Mouse (Mus musculus): ENCODE data around the gene Fndc8.
A peak's percentile ranks its signal among the peaks of the same experiment; 100 is the strongest.

Fndc8 gene

GRCm38 (mm10) chr11:82869506-82870172, 22.3 kb upstream of the Fndc8 start:
- no peak for DNase-seq (ENCODE audit: low spot score)

GRCm38 (mm10) chr11:82870173-82871030, 21.5 kb upstream of the Fndc8 start:
- peak; percentile 19 for DNase-seq (ENCODE audit: low spot score)

DNA sequence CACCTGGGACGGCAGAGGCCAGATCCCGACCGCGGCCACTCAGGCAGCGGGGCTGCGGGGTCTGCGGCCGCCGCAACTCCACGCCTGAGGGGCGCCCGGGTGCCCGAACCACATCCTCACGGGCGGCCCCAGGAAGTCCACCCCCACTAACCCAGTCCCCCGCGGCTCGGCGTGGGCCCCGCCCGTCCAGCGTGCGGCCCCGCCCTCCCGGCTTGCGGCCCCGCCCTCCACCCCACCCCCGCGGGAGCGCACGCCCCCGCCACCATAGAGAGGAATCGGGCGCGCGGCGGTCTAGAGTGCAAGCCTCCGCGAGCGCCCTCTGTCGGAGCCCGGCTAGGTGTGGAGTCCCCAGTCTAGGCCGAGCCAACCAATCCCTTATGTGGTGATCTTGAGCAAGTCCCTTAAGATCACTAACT, 20.9 kb upstream of the Fndc8 start, which contains the start of gene Rffl:
Rffl (minus strand) TSS at position 180 of the 416 bp plus-strand sequence.
- peak; percentile 80 for DNase-seq (ENCODE audit: low spot score)

DNA sequence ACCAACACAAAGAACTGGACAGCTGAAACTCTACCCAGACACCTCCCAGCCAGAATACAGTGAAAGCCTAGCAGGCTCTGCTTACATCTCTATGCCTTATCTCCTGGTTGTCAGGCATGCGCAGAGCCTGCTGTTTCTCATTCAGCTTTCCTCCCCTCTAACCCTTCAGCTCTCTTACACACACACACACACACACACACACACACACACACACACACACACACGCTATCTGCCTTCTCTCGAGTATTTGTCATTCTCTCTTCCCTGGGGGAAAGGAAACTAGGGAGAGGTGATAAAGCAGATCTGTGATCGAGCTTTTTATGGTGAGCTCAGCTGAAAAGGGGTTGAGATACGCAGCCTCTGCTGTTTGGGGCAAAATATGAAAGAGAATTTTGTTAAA, 17.0 kb upstream of the Fndc8 start:
- peak; percentile 11 for DNase-seq (ENCODE audit: low spot score)

DNA sequence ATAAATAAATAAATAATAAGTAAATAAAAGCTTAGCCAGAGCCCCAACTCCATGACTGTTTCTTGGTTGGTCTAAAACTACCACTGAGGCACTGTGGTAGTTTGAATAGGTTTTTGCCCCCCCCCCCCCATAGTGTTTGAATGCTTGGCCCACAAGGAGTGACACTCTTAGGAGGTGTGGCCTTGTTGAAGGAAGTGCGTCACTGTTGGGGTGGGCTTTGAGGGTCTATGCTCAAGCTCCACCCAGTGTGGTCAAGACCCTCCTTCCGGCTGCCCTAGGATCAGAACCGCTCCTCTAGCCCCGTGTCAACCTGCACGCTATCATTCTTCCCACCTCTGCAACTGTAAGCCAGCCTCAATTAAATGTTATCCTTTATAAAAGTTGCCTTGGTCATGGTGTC, 16.3 kb upstream of the Fndc8 start:
- no peak for DNase-seq (ENCODE audit: low spot score)

DNA sequence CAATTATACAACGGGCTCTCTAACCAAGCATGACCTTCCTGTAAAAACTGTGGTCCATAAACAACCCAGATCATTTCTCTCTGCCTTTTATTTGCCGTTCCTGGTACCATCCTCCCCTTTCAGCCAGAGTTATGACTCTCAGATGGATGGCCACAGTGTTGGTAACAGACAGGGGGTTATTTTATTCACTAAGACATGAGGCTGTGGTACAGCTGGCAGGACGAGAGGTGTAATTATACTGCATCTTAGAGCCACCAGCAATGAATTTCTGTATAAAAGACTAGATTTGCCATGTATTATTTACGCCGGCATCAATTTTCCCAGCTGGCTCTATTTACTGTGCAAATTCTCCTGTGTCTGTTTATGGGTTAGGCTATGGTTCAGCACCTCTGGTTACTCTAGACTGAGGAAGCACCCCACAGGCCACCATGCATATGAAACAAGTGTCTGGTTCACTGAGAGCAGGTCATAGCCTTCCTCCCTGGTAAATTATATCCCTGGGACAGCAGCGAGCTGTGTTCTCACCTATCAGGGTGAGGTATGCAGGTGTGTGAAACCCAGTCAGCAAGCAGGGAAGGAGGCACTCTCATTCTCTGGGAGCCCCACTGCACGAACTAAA, 14.1 kb upstream of the Fndc8 start:
- no peak for DNase-seq (ENCODE audit: low spot score)

DNA sequence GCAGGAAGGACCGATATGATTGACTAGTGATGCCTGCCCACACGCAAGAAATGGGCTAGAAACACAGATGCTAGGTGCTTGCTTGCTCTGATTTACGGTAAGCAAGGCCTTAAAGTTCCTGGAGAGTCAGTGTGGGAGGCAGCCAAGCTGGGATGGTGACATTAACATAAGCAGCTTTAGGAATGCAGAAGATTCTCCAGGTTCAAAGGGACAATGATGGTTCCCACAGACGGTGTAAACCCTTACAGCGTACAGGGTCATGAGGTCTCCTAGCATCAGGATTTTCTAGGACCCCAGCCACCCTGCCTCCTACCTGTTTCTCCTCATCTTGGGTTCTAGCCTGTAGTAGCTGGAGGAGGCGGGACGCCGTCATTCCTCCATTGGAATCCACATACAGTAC, 8.7 kb upstream of the Fndc8 start:
- no peak for DNase-seq (ENCODE audit: low spot score)

- no peak for DNase-seq (ENCODE audit: low spot score)
Measured at GRCm38 (mm10) chr11:82886559-82886958, 5.4 kb upstream of the Fndc8 start.

DNA sequence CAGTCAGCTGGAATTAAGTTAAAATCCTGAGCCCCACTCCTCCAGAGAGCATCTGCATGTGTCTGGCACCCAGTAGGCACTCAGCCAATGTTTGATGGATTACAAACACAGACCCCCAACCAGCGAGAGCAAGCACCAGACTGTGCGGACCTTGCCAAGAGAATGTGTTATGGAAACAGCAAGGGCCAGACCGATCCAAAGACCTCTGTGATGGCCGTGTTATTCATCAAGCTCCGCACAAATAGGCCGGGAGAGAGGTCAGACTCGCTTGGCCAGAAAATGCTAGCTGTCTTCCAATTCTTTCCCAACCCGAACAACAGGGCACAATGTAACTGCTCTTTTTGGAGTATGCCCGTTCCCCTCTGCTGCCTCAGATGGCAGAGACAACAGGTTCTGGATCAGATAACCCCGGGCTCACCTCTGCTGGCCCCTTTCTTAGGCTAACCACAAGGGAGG, 3.4 kb upstream of the Fndc8 start:
- peak; percentile 23 for DNase-seq (ENCODE audit: low spot score)

DNA sequence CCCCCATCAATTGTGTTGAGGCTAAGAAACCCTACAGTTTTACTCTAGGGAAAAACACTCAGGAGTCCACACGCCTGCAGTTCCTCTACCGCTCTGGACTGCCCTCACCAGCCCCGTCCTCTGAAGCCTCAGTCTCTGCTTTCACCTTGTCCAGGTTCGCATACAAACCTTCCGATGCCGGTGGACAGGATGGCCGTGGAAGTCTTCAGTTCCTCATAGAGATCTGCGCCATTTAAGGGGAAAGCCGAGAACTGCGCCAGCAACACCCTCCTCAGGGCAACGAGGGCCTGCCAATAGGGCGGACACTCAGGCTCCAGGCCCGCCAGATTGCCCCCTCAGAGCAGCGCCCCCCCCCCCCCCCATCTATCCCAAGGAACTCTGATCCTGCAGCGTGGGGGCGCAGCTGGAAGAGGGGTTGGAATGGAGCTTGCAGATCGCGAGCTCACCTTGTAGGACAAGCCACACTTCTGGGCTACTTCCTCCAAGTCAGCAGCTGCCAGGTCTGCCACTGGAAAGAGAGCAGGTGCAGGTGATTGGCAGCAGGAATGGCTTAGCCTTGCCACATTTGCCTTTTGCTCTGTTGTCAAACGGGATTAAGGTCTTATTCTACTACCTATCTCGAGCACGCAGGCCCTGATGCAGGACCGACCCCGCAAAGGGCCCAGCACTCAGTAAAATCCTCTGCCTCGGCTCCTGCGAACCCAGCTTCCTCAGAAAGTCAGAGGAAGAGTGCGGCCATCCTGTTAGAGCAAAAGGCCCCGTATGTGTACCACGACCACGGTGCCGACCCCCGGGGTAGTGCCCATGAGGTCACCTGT, 2.2 kb upstream of the Fndc8 start:
- DNase-seq (ENCODE audit: low spot score): no peak

DNA sequence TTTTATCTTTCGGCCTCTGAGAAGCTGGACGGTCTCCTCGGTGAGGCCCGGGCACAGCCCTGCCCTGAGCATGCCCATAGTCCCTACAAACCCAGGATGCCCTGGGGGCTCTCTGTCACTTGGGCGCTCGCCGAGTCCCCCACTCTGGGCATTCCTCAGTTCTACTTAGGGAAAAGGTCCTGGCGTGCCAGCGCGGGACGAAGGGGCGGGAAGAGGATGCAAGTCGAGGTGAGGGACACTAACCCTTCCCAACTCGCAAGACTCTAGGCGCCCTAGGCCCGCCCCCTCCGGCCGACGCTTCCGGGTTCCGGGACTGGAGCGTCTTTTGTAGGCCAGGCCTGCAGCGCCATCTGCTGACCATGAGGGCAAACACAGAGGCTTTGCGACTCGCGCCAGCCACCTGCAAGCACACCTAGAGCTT, 1.6 kb upstream of the Fndc8 start, which contains the start of gene Rad51d:
Rad51d (minus strand) TSS at position 273 of the 421 bp plus-strand sequence.
- peak; percentile 87 for DNase-seq (ENCODE audit: low spot score)

DNA sequence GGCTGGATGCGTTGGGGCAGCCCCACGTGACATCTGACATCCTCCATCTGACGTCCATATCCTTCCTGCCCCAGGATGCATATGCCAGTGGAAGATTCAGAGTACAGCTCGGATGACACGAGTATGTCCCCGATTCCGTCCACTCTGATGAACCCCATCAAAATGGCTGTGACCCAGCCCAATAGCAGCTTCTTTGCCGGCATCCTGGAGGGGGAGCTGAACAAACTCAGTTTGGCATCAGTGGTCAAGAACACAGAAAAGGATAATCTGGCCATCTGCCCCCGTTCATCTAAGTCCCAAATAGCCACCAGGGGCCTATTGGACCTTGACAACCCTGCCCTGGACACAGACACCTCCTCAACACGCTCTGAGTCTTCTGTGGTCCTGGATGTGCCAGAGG, 5.6 kb downstream of the Fndc8 start:
- DNase-seq (ENCODE audit: low spot score): no peak

DNA sequence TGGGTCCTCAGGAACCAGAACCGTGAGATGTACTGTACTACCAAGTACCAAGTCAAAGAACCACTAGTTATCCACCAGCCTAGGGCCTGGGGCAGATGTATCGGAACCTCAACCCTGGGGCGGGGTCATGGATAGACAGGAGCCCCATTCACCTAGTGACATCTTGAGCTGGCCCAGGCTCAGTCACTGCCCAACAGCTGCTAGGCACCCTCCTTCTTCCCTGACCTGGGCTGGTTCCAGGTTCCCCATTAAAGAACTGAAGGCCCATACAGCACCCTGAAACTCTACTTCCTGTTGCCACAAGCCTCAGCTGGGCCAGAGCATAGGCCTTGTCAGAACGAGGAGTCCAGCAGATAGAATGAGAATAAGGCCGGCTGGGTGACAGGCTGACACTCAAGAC, 7.8 kb downstream of the Fndc8 start:
- no peak for DNase-seq (ENCODE audit: low spot score)

DNA sequence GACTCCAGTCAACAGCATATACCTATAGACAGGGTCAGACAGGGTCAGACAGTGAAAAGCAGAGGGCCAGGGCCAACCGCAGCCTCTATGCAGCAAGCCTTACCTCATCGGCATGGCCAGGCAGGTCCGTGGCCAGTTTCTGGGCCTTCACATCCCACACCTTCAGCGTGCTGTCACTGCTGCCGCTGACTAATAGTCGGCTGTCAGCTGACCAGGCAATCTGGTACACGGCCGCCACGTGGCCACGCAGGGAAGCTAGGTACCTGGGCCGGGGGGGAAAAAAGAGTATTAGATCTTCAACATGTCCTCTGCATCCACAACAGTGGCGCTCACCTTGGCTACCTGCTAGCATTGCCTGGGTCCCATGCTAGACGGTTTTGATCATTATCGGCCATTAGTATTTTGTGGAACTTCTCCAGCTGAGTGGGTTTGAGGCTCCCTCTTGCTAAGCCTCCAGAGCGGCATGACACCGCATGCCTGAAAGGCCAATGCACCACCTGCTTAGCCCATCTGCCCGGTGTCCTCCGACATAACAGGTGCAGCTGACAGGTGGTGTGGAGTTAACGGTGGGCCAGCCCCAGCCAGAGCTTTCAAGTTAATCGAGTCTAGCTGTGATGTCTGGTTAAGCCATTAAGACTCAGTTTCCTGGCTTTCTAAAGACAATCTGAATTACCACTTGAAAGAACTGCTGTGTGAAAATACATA, 9.8 kb downstream of the Fndc8 start:
- no peak for DNase-seq (ENCODE audit: low spot score)

- DNase-seq (ENCODE audit: low spot score): no peak
Measured at GRCm38 (mm10) chr11:82904952-82905351, 13.0 kb downstream of the Fndc8 start.

DNA sequence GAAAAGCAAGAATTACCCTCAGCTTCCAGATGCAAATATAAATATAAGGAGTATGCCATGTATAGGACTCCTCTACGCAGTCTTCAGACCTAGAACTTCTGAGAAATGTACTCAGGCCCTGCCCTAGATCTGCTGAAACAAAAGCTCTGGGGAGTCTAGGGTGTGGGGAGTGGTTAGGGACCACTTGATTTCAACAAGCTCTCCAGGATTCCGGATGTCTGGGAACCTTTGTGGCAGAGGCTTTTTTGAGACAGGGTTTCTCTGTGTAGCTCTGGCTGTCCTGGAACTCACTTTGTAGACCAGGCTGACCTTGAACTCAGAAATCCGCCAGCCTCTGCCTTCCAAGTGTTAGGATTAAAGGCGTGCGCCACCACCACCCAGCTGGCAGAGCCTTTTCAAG, 13.9 kb downstream of the Fndc8 start:
- no peak for DNase-seq (ENCODE audit: low spot score)

DNA sequence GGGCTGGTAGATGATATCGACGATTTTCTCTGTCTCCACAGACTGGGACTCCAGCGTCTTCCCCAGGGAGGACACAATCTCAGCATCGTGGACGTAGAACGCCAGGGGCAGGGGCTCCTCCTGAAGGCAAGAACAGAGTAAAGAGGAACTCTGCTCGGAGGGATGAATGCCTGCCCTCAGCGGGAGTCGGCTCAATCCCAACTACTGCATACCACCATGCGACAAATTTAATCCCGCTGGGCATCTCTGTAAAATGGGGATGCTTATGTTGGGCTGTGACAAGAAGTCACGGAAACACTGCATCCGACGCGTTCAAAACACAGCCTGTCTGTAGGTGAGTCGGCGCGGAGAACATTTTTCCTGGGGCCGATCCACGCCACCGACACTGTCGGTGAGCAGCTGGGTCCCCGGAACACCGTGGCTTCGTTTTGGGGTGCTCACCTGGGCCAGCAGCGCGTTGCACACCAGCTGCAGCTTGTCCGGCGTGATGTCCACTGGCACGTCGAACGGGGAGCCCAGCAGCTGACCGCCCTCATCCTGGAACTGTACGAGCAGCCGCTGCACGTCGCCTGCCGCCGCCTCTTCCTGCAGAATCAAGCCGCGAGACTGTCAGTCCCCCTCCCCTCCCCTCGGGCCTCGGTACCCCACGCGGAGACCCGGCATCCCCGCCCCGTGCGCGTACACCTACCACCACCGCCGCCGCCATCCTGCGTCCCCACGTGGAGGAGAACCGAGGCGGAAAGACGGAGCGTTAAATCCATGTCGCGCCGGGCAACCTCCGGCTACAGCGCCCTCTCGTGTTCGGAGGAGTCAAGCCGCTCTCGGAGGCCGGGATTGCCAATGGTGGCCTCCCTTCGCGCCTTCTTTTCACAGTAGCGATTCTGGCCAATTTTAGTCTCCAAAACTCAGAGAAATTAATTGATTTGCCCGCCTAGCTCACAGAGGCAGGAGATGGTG, 16.0 kb downstream of the Fndc8 start, which contains the start of gene Nle1:
Nle1 (minus strand) TSS at position 761 of the 957 bp plus-strand sequence.
- DNase-seq (ENCODE audit: low spot score): peak; percentile 75

DNA sequence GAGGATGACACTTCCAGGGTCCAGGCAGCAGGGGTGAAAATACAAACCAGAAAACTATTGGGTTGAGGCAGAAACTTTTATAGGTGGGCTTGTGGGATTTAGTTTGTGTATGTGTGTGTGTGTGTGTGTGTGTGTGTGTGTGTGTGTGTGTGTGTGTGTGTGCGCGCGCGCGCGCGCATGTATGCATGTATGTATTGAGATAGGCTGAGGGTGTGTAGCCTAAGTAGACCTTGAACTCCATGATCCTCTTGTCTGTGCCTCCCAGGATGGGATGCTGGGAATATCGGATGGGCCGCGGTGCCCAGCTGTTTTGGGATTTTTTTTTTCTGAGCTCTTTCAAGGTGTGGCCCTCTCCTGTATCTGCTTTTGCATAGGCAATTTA, 16.7 kb downstream of the Fndc8 start:
- no peak for DNase-seq (ENCODE audit: low spot score)

DNA sequence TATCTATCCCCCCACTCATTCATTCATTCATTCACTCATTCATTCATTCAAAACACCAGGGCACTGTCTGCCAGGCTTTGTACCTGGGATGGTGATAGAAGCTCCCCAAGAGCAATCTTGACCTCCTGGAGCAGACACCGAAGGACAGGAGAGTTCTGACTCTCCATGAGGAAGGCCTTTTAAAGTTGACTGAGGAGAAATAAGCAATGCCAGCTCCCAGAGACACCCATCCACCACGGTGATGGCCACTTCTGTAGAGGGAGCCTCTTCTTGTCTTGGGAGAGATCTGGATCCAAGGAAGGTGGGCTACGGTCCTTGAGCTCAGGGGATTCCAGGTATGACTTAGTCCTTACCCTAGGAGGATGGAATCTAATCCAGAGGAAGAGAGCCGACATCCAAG, 18.3 kb downstream of the Fndc8 start, which contains the start of gene Unc45b:
Unc45b (plus strand) TSS at position 301 of the 400 bp plus-strand sequence.
- no peak for DNase-seq (ENCODE audit: low spot score)
